Mouse (Mus musculus) heart, postnatal 14 days (tissue): ENCODE results near the gene 1110032F04Rik. TPM values are rescaled to one million over a fixed set of nuclear protein-coding genes. Genes with fewer than 3 reads are reported as not detected.

ENCODE experiments used
- DNase-seq, 2 experiments: peaks; one replicate each; pipeline ENCODE4 v3.0.0; 2021 to 2022
- intact Hi-C: fragments of 180-260 bp; cut with DNase I; formaldehyde crosslinking; loops from one replicate; pipeline ENCODE4 v1.15.1; 2025
- total RNA-seq, 2 experiments: library from RNA; stranded (reverse); gene quantifications; 2 replicates each; pipeline ENCODE4 v1.2.3; 2021

1110032F04Rik gene
- total RNA-seq, 2 experiments from 2014 or later: 1.1 to 1.3 TPM

DNA sequence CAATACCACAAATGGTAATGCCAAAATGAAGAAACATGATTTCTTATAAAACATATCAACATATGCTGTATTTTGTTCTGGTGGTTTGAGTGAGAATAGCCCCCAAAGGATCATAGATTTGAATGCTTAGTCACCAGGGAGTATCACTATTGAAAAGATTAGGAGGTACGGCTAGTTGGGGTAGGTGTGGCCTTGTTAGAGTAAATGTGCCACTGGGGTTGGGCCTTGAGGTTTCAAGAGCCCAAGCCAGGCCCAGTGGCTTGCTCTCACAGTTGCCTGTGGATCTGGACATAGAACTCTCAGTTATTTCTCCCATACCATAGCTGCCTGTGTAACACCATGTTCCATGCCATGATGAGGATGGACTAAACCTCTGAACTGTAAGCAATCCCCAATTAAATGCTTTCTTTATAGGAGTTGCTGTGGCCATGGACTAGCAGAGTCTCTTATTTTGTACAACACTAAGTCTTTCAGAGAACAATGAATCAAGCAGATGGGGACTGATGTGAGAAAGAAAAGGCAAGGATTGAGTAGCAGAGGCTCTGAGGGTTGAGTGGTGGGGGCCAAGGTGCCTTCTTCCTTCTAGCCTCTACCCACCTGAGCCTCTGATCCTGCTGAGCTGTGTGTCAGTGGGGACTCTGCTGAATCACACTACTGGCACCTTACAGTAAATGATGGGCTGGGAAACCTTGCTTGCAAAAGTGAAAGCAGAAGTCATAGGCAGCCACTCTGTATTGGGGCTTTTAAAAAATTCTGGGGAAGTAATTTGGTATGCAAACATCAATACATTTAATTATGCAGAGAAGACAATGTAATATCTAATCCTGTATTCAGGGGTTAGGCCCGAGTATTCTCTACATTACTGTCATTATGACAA lies 35.8 kb downstream of the 1110032F04Rik start:
- intact Hi-C loops: no loop called here
- DNase-seq: no peak

DNA sequence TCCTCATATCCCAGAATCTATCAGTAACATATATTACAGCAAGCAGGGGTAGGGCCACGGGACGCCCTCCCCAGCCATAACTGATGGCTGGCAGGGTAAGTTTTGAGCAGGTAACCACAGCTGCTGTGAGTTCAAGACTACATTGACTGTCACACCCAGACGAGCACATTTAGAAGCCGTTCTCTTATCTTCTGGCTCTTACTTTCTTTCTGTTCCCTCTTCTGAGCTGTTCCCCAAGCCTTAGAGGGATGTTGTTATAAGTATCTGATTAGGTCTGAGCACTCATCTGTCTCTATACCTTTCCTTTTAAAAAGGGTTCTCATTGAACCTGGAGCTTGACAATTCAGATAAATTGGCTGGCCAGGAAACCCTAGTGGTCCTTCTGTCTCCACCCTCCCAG lies 38.1 kb downstream of the 1110032F04Rik start:
- intact Hi-C loops: no loop called here
- DNase-seq: no peak

Other genes starting within 250 kb of the 1110032F04Rik start
- gene Il12a, start 178.9 kb upstream of the 1110032F04Rik start, total RNA-seq: under 1 TPM; 0.27 to 0.60 TPM
- 1 to 10 TPM; 7.8 to 8.0 TPM for gene Ift80, start 135.0 kb downstream of the 1110032F04Rik start, total RNA-seq
- 10 to 100 TPM; 25.9 to 31.1 TPM for gene Smc4, start 135.2 kb downstream of the 1110032F04Rik start, total RNA-seq
- gene Trim59, start 175.2 kb downstream of the 1110032F04Rik start, total RNA-seq: 1 to 10 TPM; 5.7 to 8.7 TPM